Mouse (Mus musculus) cortical plate, adult 2 months (tissue): Measurements from ENCODE around the gene Scap.

Source experiments
- CTCF ChIP-seq: fragments of 200-500 bp; IDR thresholded peaks from 2 replicates; pipeline ENCODE4 v1.5.1; 2011; ENCODE audit warnings: mild to moderate bottlenecking, control low read depth, low read length; ENCODE audit not compliant: insufficient read depth; ENCODE audit errors: extremely low read depth
- POLR2A ChIP-seq: fragments of 200-500 bp; IDR thresholded peaks from 2 replicates; pipeline ENCODE4 v1.6.1; 2011; ENCODE audit warnings: mild to moderate bottlenecking, low read length, control low read depth; ENCODE audit not compliant: insufficient read depth; ENCODE audit errors: extremely low read depth

GRCm38 (mm10) chr9:110328178-110328577, 4.9 kb upstream of the Scap start:
- no peak for TF ChIP-seq CTCF
- no peak for TF ChIP-seq POLR2A
